Mouse (Mus musculus): Measurements from ENCODE around the gene Dip2c. TPM values are rescaled to one million over a fixed set of nuclear protein-coding genes. Genes with fewer than 3 reads are reported as not detected.

Gene Dip2c
- polyA plus RNA-seq, 1 experiment from 2014 or later: 10.4 TPM

GRCm38 (mm10) chr13:9310806-9311205 lies 34.5 kb downstream of the Dip2c start:
- WGBS: 80% methylated on average over 1 of the region's 1 CpGs
- Histone ChIP-seq H3K9me3 (ENCODE audit: control insufficient read depth, low read depth, low read length) (no peaks in the 10 kb centered on the region), H3K27me3 (ENCODE audit: control insufficient read depth, insufficient read depth, low read length) (no peaks in the 10 kb centered on the region), H3K9ac (replicated peaks; ENCODE audit: low read depth, low read length) (no peak overlapping the region), H3K4me1 (ENCODE audit: control insufficient read depth, insufficient read depth, low read length) (peaks cover 9% of the 10 kb centered on the region; the same call in 1 of the 2 replicates), H3K36me3 (ENCODE audit: control insufficient read depth, insufficient read depth, low read length) (no peaks in the 10 kb centered on the region), H3K4me3 (ENCODE audit: low read depth, low read length) (no peak overlapping the region), H3K27ac (ENCODE audit: low read length) (no peak overlapping the region), H3K4me2 (replicated peaks; ENCODE audit: low read depth, low read length) (no peak overlapping the region)
- ATAC-seq (ENCODE audit: insufficient number of reproducible peaks, insufficient read depth, low FRiP score, low read depth): no peak

- Histone ChIP-seq H3K4me3 (ENCODE audit: low read depth, low read length) (no peak overlapping the region), H3K4me2 (replicated peaks; ENCODE audit: low read depth, low read length) (no peak overlapping the region), H3K9ac (replicated peaks; ENCODE audit: low read depth, low read length) (no peak overlapping the region), H3K9me3 (ENCODE audit: control insufficient read depth, low read depth, low read length) (no peaks in the 10 kb centered on the region), H3K27ac (ENCODE audit: low read length) (no peak overlapping the region), H3K36me3 (ENCODE audit: control insufficient read depth, insufficient read depth, low read length) (no peaks in the 10 kb centered on the region), H3K4me1 (ENCODE audit: control insufficient read depth, insufficient read depth, low read length) (peaks cover 5% of the 10 kb centered on the region; the same call in 1 of the 2 replicates), H3K27me3 (ENCODE audit: control insufficient read depth, insufficient read depth, low read length) (no peaks in the 10 kb centered on the region)
- ATAC-seq (ENCODE audit: insufficient number of reproducible peaks, insufficient read depth, low FRiP score, low read depth): no peak
These were observed 36.6 kb downstream of the Dip2c start for GRCm38 (mm10) chr13:9312916-9313315.

GRCm38 (mm10) chr13:9314099-9314712 lies 37.9 kb downstream of the Dip2c start:
- Histone ChIP-seq H3K27me3 (ENCODE audit: control insufficient read depth, insufficient read depth, low read length) (no peaks in the 10 kb centered on the region), H3K9ac (replicated peaks; ENCODE audit: low read depth, low read length) (no peak overlapping the region), H3K4me2 (replicated peaks; ENCODE audit: low read depth, low read length) (no peak overlapping the region), H3K27ac (ENCODE audit: low read length) (no peak overlapping the region), H3K36me3 (ENCODE audit: control insufficient read depth, insufficient read depth, low read length) (no peaks in the 10 kb centered on the region), H3K4me3 (ENCODE audit: low read depth, low read length) (no peak overlapping the region), H3K9me3 (ENCODE audit: control insufficient read depth, low read depth, low read length) (no peaks in the 10 kb centered on the region), H3K4me1 (ENCODE audit: control insufficient read depth, insufficient read depth, low read length) (no peaks in the 10 kb centered on the region)
- WGBS: 50% methylated on average over 2 of the region's 2 CpGs
- no peak for ATAC-seq (ENCODE audit: insufficient number of reproducible peaks, insufficient read depth, low FRiP score, low read depth)

GRCm38 (mm10) chr13:9314713-9315112 lies 38.4 kb downstream of the Dip2c start:
- Histone ChIP-seq H3K27ac (ENCODE audit: low read length) (no peak overlapping the region), H3K36me3 (ENCODE audit: control insufficient read depth, insufficient read depth, low read length) (no peaks in the 10 kb centered on the region), H3K4me3 (ENCODE audit: low read depth, low read length) (no peak overlapping the region), H3K9ac (replicated peaks; ENCODE audit: low read depth, low read length) (no peak overlapping the region), H3K4me2 (replicated peaks; ENCODE audit: low read depth, low read length) (no peak overlapping the region), H3K4me1 (ENCODE audit: control insufficient read depth, insufficient read depth, low read length) (no peaks in the 10 kb centered on the region), H3K9me3 (ENCODE audit: control insufficient read depth, low read depth, low read length) (no peaks in the 10 kb centered on the region), H3K27me3 (ENCODE audit: control insufficient read depth, insufficient read depth, low read length) (no peaks in the 10 kb centered on the region)
- no peak for ATAC-seq (ENCODE audit: insufficient number of reproducible peaks, insufficient read depth, low FRiP score, low read depth)
- 65% methylated on average over 4 of the region's 4 CpGs for WGBS

GRCm38 (mm10) chr13:9319745-9320144 lies 43.4 kb downstream of the Dip2c start:
- Histone ChIP-seq H3K9me3 (ENCODE audit: control insufficient read depth, low read depth, low read length) (no peaks in the 10 kb centered on the region), H3K4me3 (ENCODE audit: low read depth, low read length) (no peak overlapping the region), H3K4me1 (ENCODE audit: control insufficient read depth, insufficient read depth, low read length) (no peaks in the 10 kb centered on the region), H3K4me2 (replicated peaks; ENCODE audit: low read depth, low read length) (no peak overlapping the region), H3K9ac (replicated peaks; ENCODE audit: low read depth, low read length) (no peak overlapping the region), H3K27ac (ENCODE audit: low read length) (no peak overlapping the region), H3K36me3 (ENCODE audit: control insufficient read depth, insufficient read depth, low read length) (no peaks in the 10 kb centered on the region), H3K27me3 (ENCODE audit: control insufficient read depth, insufficient read depth, low read length) (no peaks in the 10 kb centered on the region)
- ATAC-seq (ENCODE audit: insufficient number of reproducible peaks, insufficient read depth, low FRiP score, low read depth): no peak
- 90% methylated on average over 2 of the region's 2 CpGs for WGBS

GRCm38 (mm10) chr13:9325262-9325661 lies 48.9 kb downstream of the Dip2c start:
- ATAC-seq (ENCODE audit: insufficient number of reproducible peaks, insufficient read depth, low FRiP score, low read depth): no peak
- Histone ChIP-seq H3K4me3 (ENCODE audit: low read depth, low read length) (no peak overlapping the region), H3K36me3 (ENCODE audit: control insufficient read depth, insufficient read depth, low read length) (no peaks in the 10 kb centered on the region), H3K9ac (replicated peaks; ENCODE audit: low read depth, low read length) (no peak overlapping the region), H3K27me3 (ENCODE audit: control insufficient read depth, insufficient read depth, low read length) (no peaks in the 10 kb centered on the region), H3K9me3 (ENCODE audit: control insufficient read depth, low read depth, low read length) (no peaks in the 10 kb centered on the region), H3K4me1 (ENCODE audit: control insufficient read depth, insufficient read depth, low read length) (peaks cover 6% of the 10 kb centered on the region; the same call in 1 of the 2 replicates), H3K4me2 (replicated peaks; ENCODE audit: low read depth, low read length) (no peak overlapping the region), H3K27ac (ENCODE audit: low read length) (no peak overlapping the region)
- 57% methylated on average over 1 of the region's 1 CpGs for WGBS

- Histone ChIP-seq H3K4me3 (ENCODE audit: low read depth, low read length) (no peak overlapping the region), H3K27me3 (ENCODE audit: control insufficient read depth, insufficient read depth, low read length) (no peaks in the 10 kb centered on the region), H3K36me3 (ENCODE audit: control insufficient read depth, insufficient read depth, low read length) (no peaks in the 10 kb centered on the region), H3K4me1 (ENCODE audit: control insufficient read depth, insufficient read depth, low read length) (peaks cover 6% of the 10 kb centered on the region; the same call in 1 of the 2 replicates), H3K27ac (ENCODE audit: low read length) (peak overlapping the region; percentile 35; the same call in 1 of the 2 replicates), H3K4me2 (replicated peaks; ENCODE audit: low read depth, low read length) (no peak overlapping the region), H3K9ac (replicated peaks; ENCODE audit: low read depth, low read length) (no peak overlapping the region; the same call in 1 of the 2 replicates), H3K9me3 (ENCODE audit: control insufficient read depth, low read depth, low read length) (no peaks in the 10 kb centered on the region)
- peak; percentile 77 for ATAC-seq (ENCODE audit: insufficient number of reproducible peaks, insufficient read depth, low FRiP score, low read depth)
- WGBS: 42% methylated on average over 1 of the region's 1 CpGs
These were observed 53.1 kb downstream of the Dip2c start for GRCm38 (mm10) chr13:9329307-9329915.

GRCm38 (mm10) chr13:9333187-9333586 lies 56.9 kb downstream of the Dip2c start:
- Histone ChIP-seq H3K27ac (ENCODE audit: low read length) (no peak overlapping the region), H3K27me3 (ENCODE audit: control insufficient read depth, insufficient read depth, low read length) (no peaks in the 10 kb centered on the region), H3K9me3 (ENCODE audit: control insufficient read depth, low read depth, low read length) (no peaks in the 10 kb centered on the region), H3K9ac (replicated peaks; ENCODE audit: low read depth, low read length) (no peak overlapping the region), H3K36me3 (ENCODE audit: control insufficient read depth, insufficient read depth, low read length) (no peaks in the 10 kb centered on the region), H3K4me3 (ENCODE audit: low read depth, low read length) (no peak overlapping the region), H3K4me1 (ENCODE audit: control insufficient read depth, insufficient read depth, low read length) (peaks cover 6% of the 10 kb centered on the region; the same call in 1 of the 2 replicates), H3K4me2 (replicated peaks; ENCODE audit: low read depth, low read length) (no peak overlapping the region)
- ATAC-seq (ENCODE audit: insufficient number of reproducible peaks, insufficient read depth, low FRiP score, low read depth): no peak

GRCm38 (mm10) chr13:9340293-9340692 lies 64.0 kb downstream of the Dip2c start:
- H3K27me3 ChIP-seq (ENCODE audit: control insufficient read depth, insufficient read depth, low read length): no peaks in the 10 kb centered on the region
- ATAC-seq (ENCODE audit: insufficient number of reproducible peaks, insufficient read depth, low FRiP score, low read depth): no peak
- no peaks in the 10 kb centered on the region for H3K9me3 ChIP-seq (ENCODE audit: control insufficient read depth, low read depth, low read length)
- no peak overlapping the region for H3K9ac ChIP-seq (replicated peaks; ENCODE audit: low read depth, low read length)
- H3K4me2 ChIP-seq (replicated peaks; ENCODE audit: low read depth, low read length): no peak overlapping the region
- no peak overlapping the region for H3K27ac ChIP-seq (ENCODE audit: low read length)
- no peaks in the 10 kb centered on the region for H3K4me1 ChIP-seq (ENCODE audit: control insufficient read depth, insufficient read depth, low read length)
- H3K4me3 ChIP-seq (ENCODE audit: low read depth, low read length): no peak overlapping the region
- 86% methylated on average over 4 of the region's 4 CpGs for WGBS
- H3K36me3 ChIP-seq (ENCODE audit: control insufficient read depth, insufficient read depth, low read length): no peaks in the 10 kb centered on the region

All from stomach, embryonic 14.5 days (tissue).